Mouse (Mus musculus): ENCODE data around the gene Tbc1d10a.

- no peak for TF ChIP-seq POLR2A (IDR thresholded peaks at IDR 0.05; ENCODE audit: low read depth, low read length)
- no peak for TF ChIP-seq CTCF (IDR thresholded peaks at IDR 0.05; ENCODE audit: borderline replicate concordance, insufficient read depth, low read length)
Observed at GRCm38 (mm10) chr11:4138964-4139363, 47.6 kb upstream of the Tbc1d10a start.

Measured in embryonic fibroblast, embryonic 13.5 days (primary cell).